Mouse (Mus musculus) fibroblast of lung, adult 2 months (primary cell): ENCODE results near the gene Krt77.

Source experiments
- DNase-seq: peaks from one replicate; pipeline ENCODE4 v3.0.0-alpha.2; 2011; ENCODE audit warnings: low read depth

The Krt77 gene

GRCm38 (mm10) chr15:101869431-101869830 lies at the start of gene Krt77:
Krt77 (minus strand) TSS chr15:101869705.
- DNase-seq: no peak

- no peak for DNase-seq
Observed at GRCm38 (mm10) chr15:101916072-101916471, 46.6 kb upstream of the Krt77 start.

GRCm38 (mm10) chr15:101904849-101905248 lies 35.3 kb upstream of the Krt77 start:
- DNase-seq: no peak

- DNase-seq: no peak
Observed at GRCm38 (mm10) chr15:101902171-101903149, 33.0 kb upstream of the Krt77 start.

- DNase-seq: no peak
Observed at GRCm38 (mm10) chr15:101895216-101895615, 25.7 kb upstream of the Krt77 start.

GRCm38 (mm10) chr15:101892820-101893219 lies 23.3 kb upstream of the Krt77 start, which contains the start of gene Krt76:
Krt76 (minus strand) TSS chr15:101892920.
- DNase-seq: no peak

- no peak for DNase-seq
Observed at GRCm38 (mm10) chr15:101879776-101880175, 10.3 kb upstream of the Krt77 start.

GRCm38 (mm10) chr15:101878041-101878440 lies 8.5 kb upstream of the Krt77 start:
- DNase-seq: no peak

GRCm38 (mm10) chr15:101874383-101874782 lies 4.9 kb upstream of the Krt77 start:
- DNase-seq: no peak

- DNase-seq: no peak
Observed at GRCm38 (mm10) chr15:101873231-101873630, 3.7 kb upstream of the Krt77 start.

GRCm38 (mm10) chr15:101866754-101867153 lies 2.8 kb downstream of the Krt77 start:
- DNase-seq: no peak

GRCm38 (mm10) chr15:101860421-101861130 lies 8.9 kb downstream of the Krt77 start:
- DNase-seq: no peak

- DNase-seq: no peak
Observed at GRCm38 (mm10) chr15:101859735-101860170, 9.8 kb downstream of the Krt77 start.

GRCm38 (mm10) chr15:101858673-101859425 lies 10.7 kb downstream of the Krt77 start:
- no peak for DNase-seq

- DNase-seq: no peak
Observed at GRCm38 (mm10) chr15:101856696-101857095, 12.8 kb downstream of the Krt77 start.

- DNase-seq: no peak
Observed at GRCm38 (mm10) chr15:101855732-101856131, 13.8 kb downstream of the Krt77 start.

- no peak for DNase-seq
Observed at GRCm38 (mm10) chr15:101854294-101854693, 15.2 kb downstream of the Krt77 start.

GRCm38 (mm10) chr15:101852571-101852970 lies 16.9 kb downstream of the Krt77 start:
- DNase-seq: no peak

- DNase-seq: no peak
Observed at GRCm38 (mm10) chr15:101850694-101851093, 18.8 kb downstream of the Krt77 start, which contains the start of gene Krt1. Krt1 (minus strand) TSS chr15:101850794.

- DNase-seq: no peak
Observed at GRCm38 (mm10) chr15:101845971-101846403, 23.5 kb downstream of the Krt77 start.

GRCm38 (mm10) chr15:101843192-101843591 lies 26.3 kb downstream of the Krt77 start:
- DNase-seq: no peak

GRCm38 (mm10) chr15:101834784-101835328 lies 34.6 kb downstream of the Krt77 start:
- DNase-seq: no peak
